Mouse (Mus musculus) embryonic facial prominence, embryonic 10.5 days (tissue): ENCODE data around the gene Sept9. TPM values are rescaled to one million over a fixed set of nuclear protein-coding genes. Genes with fewer than 3 reads are reported as not detected.
A peak's percentile ranks its signal among the peaks of the same experiment; 100 is the strongest.

Experiments used
- DNase-seq: peaks from one replicate; pipeline ENCODE4 v3.0.0-alpha.2; 2017; ENCODE audit warnings: low spot score
- H3K27ac ChIP-seq: fragments of 300-500 bp; sonication (generic); replicated peaks from 2 replicates; pipeline ENCODE4 v1.5.1; 2016; ENCODE audit warnings: mild to moderate bottlenecking
- H3K27me3 ChIP-seq: fragments of 300-500 bp; sonication (generic); replicated peaks from 2 replicates; pipeline ENCODE4 v1.6.1; 2016; ENCODE audit warnings: low read depth, mild to moderate bottlenecking; ENCODE audit not compliant: poor library complexity, severe bottlenecking
- H3K36me3 ChIP-seq: fragments of 300-500 bp; sonication (generic); replicated peaks from 2 replicates; pipeline ENCODE4 v1.6.1; 2016; ENCODE audit warnings: mild to moderate bottlenecking, moderate library complexity
- H3K4me1 ChIP-seq: fragments of 300-500 bp; sonication (generic); 2 replicates; pipeline ENCODE4 v1.6.1; 2016
- H3K4me3 ChIP-seq: fragments of 300-500 bp; sonication (generic); 2 replicates; pipeline ENCODE4 v1.5.1; 2016; ENCODE audit warnings: mild to moderate bottlenecking, moderate library complexity
- H3K9me3 ChIP-seq: fragments of 300-500 bp; sonication (generic); 2 replicates; pipeline ENCODE4 v1.6.1; 2016; ENCODE audit warnings: mild to moderate bottlenecking
- WGBS: fragments of 180-500 bp; shearing (Covaris S2); methylation state at CpG from one replicate; pipeline ENCODE4 v1.1.7; 2016; 5-methylcytosine and 5-hydroxymethylcytosine counted together
- polyA plus RNA-seq: library from polyadenylated mRNA; unstranded; fragments of >200 nt; fragmentation: Nextera tagmentation; extraction: Ambion mirVana; gene quantifications from 2 replicates; pipeline ENCODE4 v1.2.1, GENCODE M21; 2016

The Sept9 gene
- polyA plus RNA-seq, 1 experiment from 2014 or later = 255 TPM

GRCm38 (mm10) chr11:117296116-117296499 is 96.6 kb downstream of the Sept9 start:
- Histone ChIP-seq H3K36me3 (peaks cover 96% of the 10 kb centered on the region), H3K4me3 (no peak overlapping the region; the same call in 1 of the 2 replicates), H3K4me1 (peaks cover 46% of the 10 kb centered on the region), H3K27ac (peak overlapping the region; percentile 21), H3K27me3 (no peaks in the 10 kb centered on the region), H3K9me3 (0 out of 2 replicates have a peak, but pooled peaks cover 2% of the 10 kb centered on the region)
- WGBS = 73% methylated on average over 4 of the region's 4 CpGs
- no peak for DNase-seq

GRCm38 (mm10) chr11:117296500-117297189 is 97.2 kb downstream of the Sept9 start:
- H3K4me1 ChIP-seq = peaks cover 47% of the 10 kb centered on the region
- no peaks in the 10 kb centered on the region for H3K27me3 ChIP-seq
- H3K27ac ChIP-seq = peak overlapping the region; percentile 21
- H3K9me3 ChIP-seq = 0 out of 2 replicates have a peak, but pooled peaks cover 2% of the 10 kb centered on the region
- H3K4me3 ChIP-seq = no peak overlapping the region; the same call in 1 of the 2 replicates
- WGBS = 81% methylated on average over 14 of the region's 14 CpGs
- no peak for DNase-seq
- peaks cover 91% of the 10 kb centered on the region for H3K36me3 ChIP-seq

- WGBS = 95% methylated on average over 3 of the region's 3 CpGs
- Histone ChIP-seq H3K27ac (no peak overlapping the region), H3K36me3 (peaks cover 89% of the 10 kb centered on the region)
Measured at GRCm38 (mm10) chr11:117297190-117297829, 97.8 kb downstream of the Sept9 start.

GRCm38 (mm10) chr11:117299741-117300140 is 100.3 kb downstream of the Sept9 start:
- Histone ChIP-seq H3K36me3 (peaks cover 91% of the 10 kb centered on the region), H3K4me1 (peaks cover 45% of the 10 kb centered on the region), H3K27me3 (no peaks in the 10 kb centered on the region), H3K4me3 (no peak overlapping the region), H3K9me3 (0 out of 2 replicates have a peak, but pooled peaks cover 2% of the 10 kb centered on the region), H3K27ac (no peak overlapping the region)
- DNase-seq = no peak
- WGBS = 97% methylated on average over 6 of the region's 6 CpGs

More at GRCm38 (mm10) chr11:117297190-117297829, 97.8 kb downstream of the Sept9 start:
- no peaks in the 10 kb centered on the region for H3K27me3 ChIP-seq
- no peak for DNase-seq
- H3K4me3 ChIP-seq = no peak overlapping the region
- H3K9me3 ChIP-seq = 0 out of 2 replicates have a peak, but pooled peaks cover 2% of the 10 kb centered on the region
- peaks cover 46% of the 10 kb centered on the region for H3K4me1 ChIP-seq

- no peak for DNase-seq
- no peak overlapping the region for H3K4me3 ChIP-seq
- WGBS = 84% methylated on average over 4 of the region's 4 CpGs
- H3K36me3 ChIP-seq = peaks cover 83% of the 10 kb centered on the region
- no peaks in the 10 kb centered on the region for H3K27me3 ChIP-seq
- H3K27ac ChIP-seq = no peak overlapping the region
- 0 out of 2 replicates have a peak, but pooled peaks cover 2% of the 10 kb centered on the region for H3K9me3 ChIP-seq
- H3K4me1 ChIP-seq = peaks cover 41% of the 10 kb centered on the region
Measured at GRCm38 (mm10) chr11:117300809-117301208, 101.3 kb downstream of the Sept9 start.

GRCm38 (mm10) chr11:117301716-117302115 is 102.3 kb downstream of the Sept9 start:
- Histone ChIP-seq H3K36me3 (peaks cover 82% of the 10 kb centered on the region), H3K27me3 (no peaks in the 10 kb centered on the region), H3K4me1 (peaks cover 41% of the 10 kb centered on the region), H3K9me3 (0 out of 2 replicates have a peak, but pooled peaks cover 2% of the 10 kb centered on the region), H3K4me3 (no peak overlapping the region), H3K27ac (no peak overlapping the region)
- 58% methylated on average over 6 of the region's 6 CpGs for WGBS
- DNase-seq = no peak

- Histone ChIP-seq H3K36me3 (peaks cover 79% of the 10 kb centered on the region), H3K27me3 (no peaks in the 10 kb centered on the region), H3K27ac (no peak overlapping the region), H3K4me3 (no peak overlapping the region), H3K4me1 (peaks cover 46% of the 10 kb centered on the region), H3K9me3 (0 out of 2 replicates have a peak, but pooled peaks cover 2% of the 10 kb centered on the region)
- no peak for DNase-seq
- WGBS = 93% methylated on average over 5 of the region's 5 CpGs
Measured at GRCm38 (mm10) chr11:117302371-117302770, 102.9 kb downstream of the Sept9 start.

- Histone ChIP-seq H3K36me3 (peaks cover 56% of the 10 kb centered on the region), H3K4me3 (no peak overlapping the region), H3K27ac (no peak overlapping the region), H3K4me1 (peaks cover 79% of the 10 kb centered on the region), H3K27me3 (no peaks in the 10 kb centered on the region), H3K9me3 (0 out of 2 replicates have a peak, but pooled peaks cover 2% of the 10 kb centered on the region)
- DNase-seq = no peak
- WGBS = 83% methylated on average over 7 of the region's 7 CpGs
Measured at GRCm38 (mm10) chr11:117305509-117306188, 106.2 kb downstream of the Sept9 start.

- H3K4me1 ChIP-seq = peaks cover 82% of the 10 kb centered on the region
- peak overlapping the region; percentile 59; the same call in 1 of the 2 replicates for H3K27ac ChIP-seq
- peaks cover 52% of the 10 kb centered on the region for H3K36me3 ChIP-seq
- WGBS = 61% methylated on average over 14 of the region's 14 CpGs
- H3K4me3 ChIP-seq = no peak overlapping the region
- no peaks in the 10 kb centered on the region for H3K27me3 ChIP-seq
- no peaks in the 10 kb centered on the region for H3K9me3 ChIP-seq
- DNase-seq = no peak
Measured at GRCm38 (mm10) chr11:117306311-117307088, 107.0 kb downstream of the Sept9 start.

- H3K27ac ChIP-seq = peak overlapping the region; percentile 65
- H3K36me3 ChIP-seq = peaks cover 45% of the 10 kb centered on the region
- WGBS = 22% methylated on average over 13 of the region's 13 CpGs
- H3K4me3 ChIP-seq = peak overlapping the region; percentile 26; the same call in 1 of the 2 replicates
- peaks cover 90% of the 10 kb centered on the region for H3K4me1 ChIP-seq
- peak; percentile 74 for DNase-seq
- H3K27me3 ChIP-seq = no peaks in the 10 kb centered on the region
- H3K9me3 ChIP-seq = no peaks in the 10 kb centered on the region
Measured at GRCm38 (mm10) chr11:117307895-117308786, 108.7 kb downstream of the Sept9 start.
